Comparison of ENCODE assay signal across 8 mouse cellular contexts in genomic region chr6:118593377-118594061, GRCm38 (mm10). TPM values are rescaled to one million over a fixed set of nuclear protein-coding genes. Genes with fewer than 3 reads are reported as not detected.
DNase-seq lines count a peak whose midpoint lies in the region; ATAC-seq and TF ChIP-seq lines count a peak whose summit lies in the region.

No protein-coding gene starts in this region.

- peaks cover 9% of the 10 kb centered on the region; the same call in 1 of the 2 replicates for H3K4me1 ChIP-seq in heart, embryonic 10.5 days
- peaks cover 5% of the 10 kb centered on the region; the same call in 1 of the 2 replicates for H3K4me1 ChIP-seq in hindbrain, postnatal 0 days (ENCODE audit: insufficient read depth, low read length)
- H3K4me1 ChIP-seq in liver, embryonic 11.5 days (replicated peaks; ENCODE audit: control insufficient read depth, insufficient read depth, low read length), result peaks cover 6% of the 10 kb centered on the region; the same call in 1 of the 2 replicates
- H3K4me1 ChIP-seq in midbrain, postnatal 0 days (ENCODE audit: insufficient read depth, low read length), result no peaks in the 10 kb centered on the region

- intact Hi-C loops in heart, postnatal 14 days (cut with DNase I), result no loop called here

- H3K36me3 ChIP-seq in heart, embryonic 10.5 days, result peaks cover 70% of the 10 kb centered on the region
- peaks cover 11% of the 10 kb centered on the region; the same call in 1 of the 2 replicates for H3K36me3 ChIP-seq in hindbrain, postnatal 0 days (ENCODE audit: insufficient read depth, low read length)
- no peaks in the 10 kb centered on the region for H3K36me3 ChIP-seq in liver, embryonic 11.5 days (ENCODE audit: control insufficient read depth, insufficient read depth, low read length)
- H3K36me3 ChIP-seq in midbrain, postnatal 0 days (ENCODE audit: insufficient read depth, low read length), result peaks cover 25% of the 10 kb centered on the region

- TF ChIP-seq CTCF in hindbrain, postnatal 0 days (IDR thresholded peaks at IDR 0.05; ENCODE audit: low read depth), result peak; percentile 18; the same call in 1 of the 2 replicates
- peak; percentile 21; the same call in 1 of the 2 replicates for TF ChIP-seq CTCF in midbrain, postnatal 0 days (IDR thresholded peaks at IDR 0.05)

- H3K9me3 ChIP-seq in heart, embryonic 10.5 days, result no peaks in the 10 kb centered on the region
- no peaks in the 10 kb centered on the region for H3K9me3 ChIP-seq in hindbrain, postnatal 0 days (ENCODE audit: low read length)
- no peaks in the 10 kb centered on the region for H3K9me3 ChIP-seq in liver, embryonic 11.5 days (ENCODE audit: control insufficient read depth, low read length)
- H3K9me3 ChIP-seq in midbrain, postnatal 0 days (ENCODE audit: low read length), result no peaks in the 10 kb centered on the region

- H3K27ac ChIP-seq in heart, embryonic 10.5 days, result peak overlapping the region; percentile 12
- no peak overlapping the region for H3K27ac ChIP-seq in hindbrain, postnatal 0 days
- no peak overlapping the region for H3K27ac ChIP-seq in liver, embryonic 11.5 days (ENCODE audit: low read depth, low read length)
- no peak overlapping the region for H3K27ac ChIP-seq in midbrain, postnatal 0 days (ENCODE audit: low read depth, low read length)

- peak; percentile 38 for ATAC-seq in hindbrain, postnatal 0 days
- ATAC-seq in liver, embryonic 11.5 days (replicated peaks; ENCODE audit: low FRiP score), result peak; percentile 73
- ATAC-seq in midbrain, postnatal 0 days (ENCODE audit: low FRiP score), result peak; percentile 54

- 14% methylated on average over 34 of the region's 34 CpGs for WGBS in heart, embryonic 10.5 days
- 10% methylated on average over 34 of the region's 34 CpGs for WGBS in hindbrain, postnatal 0 days
- WGBS in liver, embryonic 11.5 days, result under 1% methylated on average over 34 of the region's 34 CpGs
- 5% methylated on average over 33 of the region's 34 CpGs for WGBS in midbrain, postnatal 0 days

- 0 out of 2 replicates have a peak overlapping the region, but pooled peaks have one; percentile 25 for H3K9ac ChIP-seq in hindbrain, postnatal 0 days (replicated peaks; ENCODE audit: low read length)
- H3K9ac ChIP-seq in liver, embryonic 11.5 days (ENCODE audit: low read depth, low read length), result peak overlapping the region; percentile 37; the same call in 1 of the 2 replicates
- no peak overlapping the region for H3K9ac ChIP-seq in midbrain, postnatal 0 days (replicated peaks; ENCODE audit: low read length, poor library complexity, severe bottlenecking)

- H3K27me3 ChIP-seq in heart, embryonic 10.5 days (ENCODE audit: insufficient read depth, poor library complexity, severe bottlenecking), result peaks cover 36% of the 10 kb centered on the region
- no peaks in the 10 kb centered on the region for H3K27me3 ChIP-seq in hindbrain, postnatal 0 days (ENCODE audit: insufficient read depth, low read length)
- H3K27me3 ChIP-seq in liver, embryonic 11.5 days (replicated peaks; ENCODE audit: control insufficient read depth, insufficient read depth, low read length), result peaks cover 26% of the 10 kb centered on the region
- H3K27me3 ChIP-seq in midbrain, postnatal 0 days (ENCODE audit: insufficient read depth, low read length), result no peaks in the 10 kb centered on the region

- no peak for DNase-seq in heart, embryonic 10.5 days (ENCODE audit: low spot score)
- no peak for DNase-seq in heart, postnatal 14 days
- DNase-seq in embryo, embryonic 10 days (ENCODE audit: low spot score), result peak; percentile 51
- DNase-seq in hindbrain, postnatal 0 days (ENCODE audit: low spot score), result peak; percentile 28
- DNase-seq in liver, embryonic 11.5 days (ENCODE audit: low spot score), result peak; percentile 51
- peak; percentile 9 for DNase-seq in midbrain, postnatal 0 days (ENCODE audit: low spot score)
- no peak for DNase-seq in layer of hippocampus, adult 11-12 months (ENCODE audit: low spot score)
- DNase-seq in gastrocnemius, adult 8-10 months (ENCODE audit: low spot score in 2 of 2), result no peak

- H3K4me3 ChIP-seq in heart, embryonic 10.5 days, result peak overlapping the region; percentile 52
- H3K4me3 ChIP-seq in hindbrain, postnatal 0 days (ENCODE audit: low read length), result peak overlapping the region; percentile 21
- H3K4me3 ChIP-seq in liver, embryonic 11.5 days (ENCODE audit: low read depth, low read length), result peak overlapping the region; percentile 50
- peak overlapping the region; percentile 19; the same call in 1 of the 2 replicates for H3K4me3 ChIP-seq in midbrain, postnatal 0 days (ENCODE audit: low read depth, low read length)

- H3K4me2 ChIP-seq in hindbrain, postnatal 0 days (ENCODE audit: low read depth, low read length), result peak overlapping the region; percentile 51
- H3K4me2 ChIP-seq in liver, embryonic 11.5 days, result peak overlapping the region; percentile 85
- H3K4me2 ChIP-seq in midbrain, postnatal 0 days (ENCODE audit: low read depth, low read length, poor library complexity, severe bottlenecking), result peak overlapping the region; percentile 42

RNA-seq across cellular contexts. Expression of gene Ankrd26, which starts 31.5 kb away (rescaled TPM):
- polyA plus RNA-seq in heart, embryonic 10.5 days (2016; fragmentation: Nextera tagmentation; extraction: Ambion mirVana), result 7.7 and 13.1 TPM in 2 replicates
- total RNA-seq in heart, postnatal 14 days (2021), result 1 to 10 TPM; 2.4 to 4.1 TPM
- 5.5 and 6.0 TPM in 2 replicates for total RNA-seq in hindbrain, postnatal 0 days (2014; rRNA removed)
- 12.5 and 13.5 TPM in 2 replicates for polyA plus RNA-seq in hindbrain, postnatal 0 days (2015; fragmentation: Nextera tagmentation; extraction: Ambion mirVana)
- 14.9 and 16.2 TPM in 2 replicates for polyA plus RNA-seq in liver, embryonic 11.5 days (2014; fragmentation: Nextera tagmentation; extraction: Ambion mirVana)
- total RNA-seq in midbrain, postnatal 0 days (2014; rRNA removed), result 7.7 and 8.2 TPM in 2 replicates
- 13.2 and 15.3 TPM in 2 replicates for polyA plus RNA-seq in midbrain, postnatal 0 days (2015; fragmentation: Nextera tagmentation; extraction: Ambion mirVana)
- total RNA-seq in gastrocnemius, adult 8-10 months (2022), result 1 to 10 TPM; 1.7 to 1.9 (median 1.7) TPM

Comparison
In these comparisons a context has a peak if more than half of its experiments do, and no peak if none do; other contexts are left out.
1. DNase-seq: peak in embryo, embryonic 10 days (single experiment), hindbrain, postnatal 0 days (single experiment), liver, embryonic 11.5 days (single experiment) and midbrain, postnatal 0 days (single experiment); none in heart, embryonic 10.5 days (single experiment), heart, postnatal 14 days (0 of 2), layer of hippocampus, adult 11-12 months (single experiment) and gastrocnemius, adult 8-10 months (0 of 2).
2. Peak in every context shown above with its lines, with median percentiles within 50 percentile points of each other: H3K4me3 ChIP-seq, ATAC-seq and H3K4me2 ChIP-seq.